Mouse (Mus musculus): Measurements from ENCODE around the gene Tll2.

Gene Tll2

GRCm38 (mm10) chr19:41114611-41115010 lies 92.0 kb downstream of the Tll2 start:
- TF ChIP-seq GATA4 (IDR thresholded peaks at IDR 0.05; ENCODE audit: insufficient replicate concordance, low read length) = no peak

DNA sequence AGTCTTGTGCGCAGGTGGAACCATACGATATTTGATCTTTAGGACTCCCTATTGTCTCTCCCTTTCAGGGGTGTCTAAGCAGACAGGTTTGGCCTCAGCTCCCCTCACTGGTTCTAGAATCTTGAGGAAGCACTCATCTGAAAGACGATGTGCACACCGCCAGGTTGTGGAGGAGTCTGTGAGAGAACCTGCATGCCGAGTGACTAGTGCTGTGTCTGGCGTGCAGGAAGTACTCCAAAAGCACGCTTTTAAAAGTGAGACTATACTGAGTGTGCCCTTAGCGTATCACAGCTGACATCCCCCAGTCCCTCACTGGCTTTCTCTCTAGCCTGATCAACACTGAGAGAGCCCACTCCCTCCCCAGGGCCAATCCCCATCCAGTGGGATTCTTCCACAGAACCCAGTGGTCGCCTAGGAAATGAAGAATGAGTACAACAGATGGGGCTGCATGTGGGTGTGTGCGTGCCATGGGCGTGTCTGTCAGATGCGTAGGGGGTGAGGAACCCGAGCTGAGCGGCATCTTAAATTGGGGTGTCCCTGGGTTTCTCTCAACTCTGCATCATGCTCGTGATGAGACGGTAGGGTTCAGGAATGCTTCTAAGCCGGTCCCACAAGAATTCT lies 92.6 kb downstream of the Tll2 start:
- no peak for TF ChIP-seq GATA4 (IDR thresholded peaks at IDR 0.05; ENCODE audit: insufficient replicate concordance, low read length)

DNA sequence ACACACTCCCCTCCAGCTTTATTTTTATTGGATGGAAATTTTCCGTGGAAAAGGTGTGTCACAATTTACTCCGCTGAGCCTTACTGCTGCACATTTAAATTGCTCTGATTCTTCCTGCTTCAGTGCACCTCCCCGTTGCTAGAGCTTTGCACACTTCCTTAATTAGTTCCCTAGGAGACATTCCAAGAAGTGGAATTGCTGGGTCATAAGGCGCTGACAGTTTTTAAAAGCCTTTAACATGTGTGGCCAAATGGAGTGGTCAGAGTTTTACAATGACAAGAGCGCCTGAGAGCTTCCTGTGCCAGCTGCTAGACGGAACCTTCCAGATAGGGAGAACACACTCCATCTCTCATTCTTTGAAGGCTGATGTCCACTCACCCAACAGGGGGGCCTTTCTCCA lies 94.0 kb downstream of the Tll2 start:
- no peak for TF ChIP-seq GATA4 (IDR thresholded peaks at IDR 0.05; ENCODE audit: insufficient replicate concordance, low read length)

- no peak for TF ChIP-seq GATA4 (IDR thresholded peaks at IDR 0.05; ENCODE audit: insufficient replicate concordance, low read length)
Observed at GRCm38 (mm10) chr19:41109991-41110390, 96.6 kb downstream of the Tll2 start.

GRCm38 (mm10) chr19:41109496-41109895 lies 97.1 kb downstream of the Tll2 start:
- no peak for TF ChIP-seq GATA4 (IDR thresholded peaks at IDR 0.05; ENCODE audit: insufficient replicate concordance, low read length)

DNA sequence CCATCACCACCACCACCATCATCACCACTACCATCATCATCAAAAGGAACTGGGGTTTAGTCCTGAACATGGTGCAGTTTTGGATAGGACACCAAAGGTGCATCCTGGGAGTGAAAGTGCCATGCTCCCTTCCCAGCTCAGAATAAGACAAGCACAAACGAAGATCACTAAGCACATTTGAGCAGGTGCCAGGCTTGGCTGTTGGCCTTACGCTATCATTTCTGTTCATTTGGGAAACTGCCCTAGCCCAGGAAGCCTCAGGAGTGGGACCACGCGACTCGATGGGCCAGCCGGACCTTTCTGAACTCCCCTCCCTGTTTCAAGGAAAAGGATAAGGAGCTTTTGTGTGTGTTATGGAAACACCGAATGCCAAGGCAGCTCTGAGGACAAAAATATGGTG lies 98.0 kb downstream of the Tll2 start:
- TF ChIP-seq GATA4 (IDR thresholded peaks at IDR 0.05; ENCODE audit: insufficient replicate concordance, low read length) = no peak

- TF ChIP-seq GATA4 (IDR thresholded peaks at IDR 0.05; ENCODE audit: insufficient replicate concordance, low read length) = no peak
Observed at GRCm38 (mm10) chr19:41107530-41107929, 99.1 kb downstream of the Tll2 start.

DNA sequence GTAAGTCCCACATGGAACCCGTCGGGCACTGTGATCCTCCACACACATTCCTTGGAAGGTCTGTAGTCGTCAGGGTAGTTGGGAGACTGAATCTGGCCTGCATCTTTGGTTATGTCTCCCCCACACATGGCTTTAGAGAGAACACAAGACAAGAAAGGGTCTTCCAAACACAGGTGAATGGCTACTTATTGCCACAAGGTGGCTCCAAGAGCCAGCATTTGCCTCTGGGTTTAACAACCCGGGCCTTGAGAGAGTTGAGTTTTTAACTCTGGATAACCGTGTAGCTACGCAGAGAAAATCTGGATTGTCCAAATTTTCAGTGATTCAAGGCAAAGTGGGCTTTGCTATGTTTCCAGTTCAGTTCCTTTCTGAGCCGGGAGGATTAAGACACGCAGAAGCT lies 101.7 kb downstream of the Tll2 start:
- no peak for TF ChIP-seq GATA4 (IDR thresholded peaks at IDR 0.05; ENCODE audit: insufficient replicate concordance, low read length)

DNA sequence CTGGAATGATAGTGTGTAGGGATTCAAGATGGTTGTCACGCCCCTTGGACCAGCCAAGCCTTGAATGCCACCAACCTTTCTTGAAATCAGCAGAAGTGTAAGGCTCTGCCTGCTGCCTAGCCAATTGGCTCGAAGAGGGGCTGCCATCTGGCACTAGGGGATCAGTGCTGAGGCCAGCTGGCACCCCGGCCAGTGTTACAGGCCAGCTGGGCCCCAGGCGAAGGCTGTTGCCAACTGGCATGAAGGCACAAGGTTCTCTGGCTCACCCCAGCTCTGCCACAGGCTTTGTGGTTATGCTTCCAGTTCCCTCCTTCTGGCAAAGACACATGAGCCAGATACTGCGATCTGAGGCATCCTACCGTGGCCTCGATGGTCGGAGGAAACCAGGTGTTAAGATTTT lies 105.2 kb downstream of the Tll2 start:
- no peak for TF ChIP-seq GATA4 (IDR thresholded peaks at IDR 0.05; ENCODE audit: insufficient replicate concordance, low read length)

GRCm38 (mm10) chr19:41100863-41101262 lies 105.8 kb downstream of the Tll2 start:
- TF ChIP-seq GATA4 (IDR thresholded peaks at IDR 0.05; ENCODE audit: insufficient replicate concordance, low read length) = no peak

- no peak for TF ChIP-seq GATA4 (IDR thresholded peaks at IDR 0.05; ENCODE audit: insufficient replicate concordance, low read length)
Observed at GRCm38 (mm10) chr19:41097038-41097437, 109.6 kb downstream of the Tll2 start.

DNA sequence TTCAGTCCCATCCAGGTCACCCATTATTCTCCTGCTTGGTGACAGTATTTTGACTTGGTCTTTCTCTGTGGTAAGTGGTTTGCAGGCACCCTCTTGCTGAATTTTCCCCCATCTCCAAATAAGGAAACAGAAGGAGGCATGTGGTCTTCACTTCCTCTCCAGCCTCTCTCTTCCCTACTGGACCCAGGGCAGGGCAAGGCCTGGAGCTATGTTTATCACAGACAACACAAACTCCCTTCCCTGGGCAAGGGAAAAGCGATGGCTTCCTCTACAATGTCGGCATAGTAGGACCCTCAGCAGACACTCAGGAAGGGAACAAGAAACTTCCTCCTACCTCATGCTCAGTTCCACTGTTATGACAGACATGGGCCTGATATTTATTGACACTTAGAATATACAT lies 114.7 kb downstream of the Tll2 start:
- TF ChIP-seq GATA4 (IDR thresholded peaks at IDR 0.05; ENCODE audit: insufficient replicate concordance, low read length) = no peak

DNA sequence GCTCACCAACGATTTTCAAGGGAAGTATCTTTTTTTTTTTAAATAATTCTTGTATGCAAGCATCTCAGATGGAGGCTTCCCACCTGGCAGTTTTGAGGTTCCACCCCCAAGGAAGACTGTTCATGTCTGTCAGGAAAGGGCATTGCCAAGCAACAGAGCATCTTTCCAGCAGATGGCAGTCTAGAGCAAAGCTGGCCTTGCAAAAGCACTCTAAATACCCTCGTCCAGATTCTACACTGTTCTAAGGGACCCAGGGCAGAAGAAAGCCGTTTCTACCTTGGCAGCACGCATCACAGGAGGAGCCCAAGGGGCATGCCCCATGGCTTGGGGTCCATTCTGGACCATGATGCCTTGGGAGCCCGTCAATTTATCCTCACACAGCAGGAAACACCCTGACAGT lies 116.8 kb downstream of the Tll2 start:
- TF ChIP-seq GATA4 (IDR thresholded peaks at IDR 0.05; ENCODE audit: insufficient replicate concordance, low read length) = no peak

- no peak for TF ChIP-seq GATA4 (IDR thresholded peaks at IDR 0.05; ENCODE audit: insufficient replicate concordance, low read length)
Observed at GRCm38 (mm10) chr19:41088491-41088890, 118.1 kb downstream of the Tll2 start.

DNA sequence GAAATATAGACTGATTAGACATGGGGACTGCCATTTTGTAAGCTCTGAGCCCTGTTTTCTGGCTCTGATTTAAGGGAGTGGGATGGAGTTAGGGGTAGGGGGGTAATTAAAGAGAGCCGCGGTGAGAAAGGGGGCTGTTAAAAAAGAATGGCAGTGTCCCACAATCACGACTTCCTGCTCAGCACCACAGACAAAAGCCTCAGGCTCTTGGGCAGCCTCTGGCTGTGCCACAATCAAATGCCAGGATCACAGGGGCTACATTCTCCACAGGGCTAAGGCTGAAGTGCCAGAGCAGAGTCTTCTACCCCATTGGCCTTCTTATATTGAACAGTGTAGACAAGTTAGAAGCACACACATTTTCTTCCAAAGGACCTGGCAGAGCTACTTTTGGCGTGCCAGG lies 118.7 kb downstream of the Tll2 start:
- no peak for TF ChIP-seq GATA4 (IDR thresholded peaks at IDR 0.05; ENCODE audit: insufficient replicate concordance, low read length)

DNA sequence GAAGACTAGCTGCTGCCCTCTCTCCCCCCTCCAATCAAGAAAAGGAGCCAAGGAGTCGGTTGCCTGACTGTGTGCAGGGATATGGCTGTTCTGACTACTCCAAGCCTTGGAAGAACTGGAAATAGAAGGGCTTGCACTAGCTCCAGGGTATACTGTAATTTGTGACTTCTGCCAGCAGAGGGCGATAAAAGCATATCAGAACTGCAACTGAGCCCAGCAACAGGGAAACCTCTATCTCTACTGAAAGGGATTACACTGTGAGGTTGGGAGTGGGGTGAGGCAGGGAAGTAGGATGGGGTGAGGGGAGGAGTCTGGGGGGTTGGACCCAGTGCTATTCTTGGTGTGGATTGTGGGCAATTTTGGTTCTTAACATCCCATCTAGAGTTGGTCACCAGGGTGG lies 119.9 kb downstream of the Tll2 start:
- no peak for TF ChIP-seq GATA4 (IDR thresholded peaks at IDR 0.05; ENCODE audit: insufficient replicate concordance, low read length)

DNA sequence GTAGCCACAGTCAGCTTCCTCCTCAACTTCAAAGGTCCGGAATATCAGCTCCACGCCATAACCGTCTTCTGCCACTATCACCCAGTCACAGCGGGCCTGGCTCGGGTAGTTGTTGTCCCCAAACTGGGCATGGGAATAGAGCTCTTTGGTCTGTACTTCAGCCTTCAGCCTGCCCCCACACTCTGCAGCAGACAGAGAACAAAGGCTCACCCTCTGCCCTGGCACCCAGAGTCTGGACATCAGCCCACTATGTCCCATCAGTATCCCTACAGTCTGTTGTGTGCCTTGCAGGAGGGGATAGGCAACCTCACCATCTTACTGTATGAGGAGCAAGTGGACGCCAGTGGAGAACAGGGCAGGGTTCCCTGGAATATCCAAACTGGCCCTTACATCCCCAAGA lies 120.3 kb downstream of the Tll2 start:
- no peak for TF ChIP-seq GATA4 (IDR thresholded peaks at IDR 0.05; ENCODE audit: insufficient replicate concordance, low read length)
